Mouse (Mus musculus) yolk sac, embryonic 10.5 days (tissue): ENCODE measurements around the gene Rem1.
A peak's percentile ranks its signal among the peaks of the same experiment; 100 is the strongest.

Experiments used
- DNase-seq: peaks from one replicate; pipeline ENCODE4 v3.0.0-alpha.2; 2017; ENCODE audit warnings: low spot score

Rem1 gene

DNA sequence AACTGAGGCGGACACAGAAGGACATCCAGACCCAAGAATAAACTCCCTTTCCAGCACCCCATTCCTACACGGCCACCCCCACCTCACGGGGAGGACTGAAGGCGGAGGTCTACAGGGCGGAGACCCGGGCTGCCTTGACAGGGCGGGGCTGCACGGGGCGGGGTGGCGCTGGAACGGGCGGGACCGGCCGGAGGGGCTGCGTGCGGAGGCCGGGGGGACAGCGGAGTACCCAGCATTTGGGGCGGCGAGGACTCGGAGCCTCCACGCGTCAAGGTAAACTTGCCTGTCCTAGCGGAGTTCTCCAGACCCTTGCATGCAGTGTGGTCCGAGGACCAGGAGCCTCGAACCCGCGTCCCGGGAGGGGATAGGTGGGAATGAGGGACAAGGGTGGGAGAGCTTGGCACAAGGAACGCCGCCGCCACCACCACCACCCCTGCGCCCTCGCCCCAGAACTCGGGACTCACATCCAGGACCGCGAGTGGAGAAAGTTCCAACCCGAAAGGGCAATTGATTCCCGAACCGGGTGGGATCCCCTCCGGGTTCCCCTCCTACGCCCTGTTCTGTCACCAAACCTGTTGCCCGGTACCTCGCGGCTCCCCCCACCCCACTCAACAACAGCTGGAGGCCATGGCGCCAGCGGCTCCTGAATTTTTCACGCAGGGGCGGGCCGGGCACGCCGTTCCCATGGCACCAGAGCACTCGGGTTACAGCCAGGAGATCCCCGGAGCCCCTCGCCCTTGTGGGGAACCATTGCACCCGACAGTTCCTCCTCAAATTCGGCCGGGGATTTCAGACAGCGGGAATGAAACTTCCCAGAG, at the start of gene Rem1:
Gene Rem1, plus strand, starts transcription at position 178 of the 818 bp plus-strand sequence.
- DNase-seq = no peak

DNA sequence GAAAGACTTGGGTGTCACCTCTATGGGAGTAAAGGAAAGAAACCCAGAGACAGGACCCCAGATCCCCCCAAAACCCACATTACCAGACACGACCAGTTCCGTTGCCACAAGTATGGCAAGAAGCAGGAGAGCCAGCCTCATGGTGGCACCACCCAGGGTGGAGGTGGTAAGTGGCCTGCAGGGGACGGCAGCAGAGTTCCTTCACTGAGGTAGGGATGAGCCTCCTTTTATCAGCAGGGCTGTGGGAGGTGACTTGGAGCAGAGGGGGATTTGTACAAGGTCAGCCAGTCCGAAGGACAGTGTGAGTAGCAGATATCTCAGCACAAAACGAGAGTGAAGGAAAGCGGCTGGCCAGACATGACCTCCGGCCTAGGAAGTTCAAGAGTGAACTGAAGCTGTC, 46.6 kb upstream of the Rem1 start, which contains the start of gene Defb19:
Gene Defb19, minus strand, starts transcription at position 206 of the 400 bp plus-strand sequence.
- no peak for DNase-seq

DNA sequence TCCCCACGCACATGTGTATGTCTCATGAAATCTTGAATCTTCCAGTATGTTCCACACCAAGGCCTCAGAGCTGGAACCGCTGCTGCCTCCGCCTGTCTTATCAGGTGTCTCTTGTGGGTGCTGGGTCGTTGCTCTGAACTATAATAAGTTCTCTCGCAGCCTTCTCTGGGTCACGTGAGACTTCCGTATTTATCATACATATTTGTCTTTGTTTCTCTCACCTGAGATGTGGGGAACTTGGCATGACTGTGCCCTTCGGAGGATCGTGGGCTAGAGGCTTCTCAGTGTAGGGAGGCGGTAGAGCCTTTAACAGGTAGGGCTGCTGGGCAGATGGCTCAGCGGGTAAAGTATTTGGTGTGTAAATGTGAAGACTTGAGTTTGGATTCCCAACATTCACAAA, 46.1 kb upstream of the Rem1 start:
- no peak for DNase-seq

DNA sequence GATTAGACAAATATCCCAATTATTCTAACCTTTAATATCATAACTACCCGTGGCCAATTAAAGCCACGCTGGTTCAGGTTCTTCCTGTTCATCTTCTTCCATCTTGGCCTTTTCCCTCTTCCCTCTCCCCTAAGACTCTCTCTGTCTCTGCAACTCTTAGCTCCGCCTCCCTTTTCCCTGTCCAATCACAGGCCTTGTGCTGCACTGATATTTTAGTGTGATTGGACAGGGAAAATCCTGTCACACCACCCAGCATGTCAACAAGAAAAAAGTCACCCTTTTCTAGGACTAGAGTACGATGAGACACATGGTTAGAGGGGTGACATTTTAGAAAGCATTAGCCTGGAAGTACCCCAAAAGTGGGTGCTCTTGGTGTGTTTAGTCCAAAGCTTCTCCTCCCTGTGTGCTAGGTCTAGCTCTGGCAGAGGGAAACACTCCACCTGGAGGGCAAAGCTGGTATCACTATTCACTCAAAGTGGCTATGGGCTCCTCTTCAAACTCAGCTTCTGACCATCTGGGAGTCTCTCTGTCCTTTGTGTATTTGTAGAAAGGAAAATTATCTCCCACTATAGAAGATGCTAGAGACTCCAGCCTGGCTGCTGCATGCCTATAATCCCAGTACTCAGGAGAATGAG, 39.7 kb upstream of the Rem1 start:
- DNase-seq = no peak

DNA sequence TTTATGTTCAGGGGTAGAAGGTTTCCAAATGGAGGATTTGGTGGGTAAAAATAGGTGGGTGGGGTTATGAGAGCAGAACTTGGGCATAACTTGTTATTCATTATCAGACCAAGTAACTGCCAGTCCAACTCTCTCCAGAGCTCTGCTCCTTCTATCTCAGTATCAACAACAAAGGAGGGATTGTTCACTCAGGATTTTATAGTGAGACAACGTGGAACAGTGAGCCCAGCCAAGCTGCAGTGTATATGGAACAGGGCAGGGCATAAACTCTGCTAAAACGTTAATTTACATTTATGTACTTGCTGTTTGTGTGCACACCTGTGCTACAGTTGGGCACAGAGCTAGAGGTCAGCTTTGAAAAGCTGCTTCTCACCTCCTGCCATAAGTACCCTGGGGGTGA, 38.3 kb upstream of the Rem1 start:
- no peak for DNase-seq

DNA sequence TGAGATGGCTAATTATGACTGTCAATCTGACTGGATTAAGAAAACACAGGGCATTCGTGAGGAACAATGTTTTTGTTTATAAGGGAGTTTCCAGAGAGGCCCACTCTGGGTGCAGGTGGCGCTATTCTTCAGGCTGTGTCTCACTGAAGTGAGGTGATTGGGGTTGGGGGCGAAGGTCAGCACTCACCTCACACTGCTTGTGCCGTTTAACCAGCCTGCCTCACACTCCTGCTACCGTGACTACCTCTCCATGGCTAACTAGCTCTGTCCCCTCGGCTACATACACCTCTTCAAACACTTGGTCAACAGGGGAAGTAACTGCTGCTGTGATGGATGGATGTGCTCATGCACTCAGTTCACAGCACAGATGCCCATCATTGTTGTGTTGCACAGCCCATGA, 37.7 kb upstream of the Rem1 start:
- no peak for DNase-seq

DNA sequence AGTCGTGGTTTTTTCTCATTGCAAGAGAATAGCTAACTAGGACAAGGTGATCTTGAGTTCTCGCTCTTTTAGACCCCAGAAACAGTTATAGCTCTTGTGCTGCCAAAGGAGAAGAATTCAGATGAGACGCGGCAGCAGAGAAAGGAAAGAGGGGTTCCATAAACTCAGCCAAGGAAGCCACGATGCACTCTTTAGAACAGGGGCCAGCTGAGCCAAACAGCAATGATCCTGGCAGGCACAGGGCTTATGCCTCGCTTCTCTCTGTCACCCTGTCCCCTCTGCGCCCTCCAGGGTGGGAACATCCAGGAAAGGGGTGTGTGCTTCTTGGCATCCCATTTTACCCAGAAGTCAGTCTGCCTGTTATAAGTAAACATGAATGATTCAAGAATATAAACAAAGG, 27.5 kb upstream of the Rem1 start, which contains the start of gene Defb45:
Gene Defb45, minus strand, starts transcription at position 101 of the 400 bp plus-strand sequence.
- DNase-seq = no peak

DNA sequence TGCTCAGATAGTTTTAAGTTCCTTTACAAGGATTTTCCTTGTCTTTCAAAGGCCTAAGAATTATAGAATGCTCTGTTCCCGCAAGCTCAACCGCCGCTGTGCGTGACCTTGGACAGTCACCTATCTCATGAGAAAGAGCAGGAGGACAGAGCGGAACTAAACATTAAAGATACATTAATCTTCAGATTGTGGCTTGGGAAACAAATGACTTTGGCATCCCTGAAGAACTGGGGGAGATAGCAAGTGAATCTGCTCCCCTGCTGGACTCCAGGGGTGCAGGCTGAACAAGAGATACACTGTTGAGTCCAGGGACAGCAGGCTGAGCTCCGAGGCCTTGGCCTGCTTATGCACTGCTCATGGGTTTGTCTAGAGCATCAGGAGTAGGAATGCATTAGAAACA, 26.7 kb upstream of the Rem1 start:
- no peak for DNase-seq

DNA sequence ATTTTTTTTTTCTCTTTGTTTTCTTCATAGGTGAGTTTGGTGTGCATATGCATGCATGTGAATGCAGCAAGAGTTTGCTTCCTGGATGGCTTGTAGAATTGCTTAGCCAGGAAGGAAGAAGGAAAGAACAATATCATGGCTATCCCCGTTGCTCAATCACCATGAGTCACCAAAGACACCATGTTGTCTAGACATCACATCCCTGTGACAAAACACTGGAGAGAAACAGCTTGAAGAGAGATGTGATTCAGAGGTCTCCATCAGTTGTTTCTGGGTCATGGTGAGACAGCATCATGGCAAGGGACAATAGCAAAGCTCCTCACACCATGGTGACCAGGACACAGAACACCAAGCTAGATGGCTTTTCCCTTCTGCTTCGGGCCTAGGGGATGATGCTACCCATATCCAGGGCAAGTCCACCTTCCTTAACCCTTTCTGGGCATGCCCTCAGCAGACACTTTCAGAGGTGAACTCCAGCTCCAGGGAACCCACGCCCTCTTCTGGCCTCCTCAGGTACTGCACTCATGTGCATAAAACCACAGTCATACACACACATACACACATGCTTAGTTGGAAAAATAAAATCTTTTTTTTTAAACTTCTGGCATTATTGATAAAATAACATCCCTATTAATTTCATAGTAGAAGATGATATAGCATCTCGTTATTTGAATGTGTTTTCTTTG, 25.3 kb upstream of the Rem1 start:
- DNase-seq = no peak

DNA sequence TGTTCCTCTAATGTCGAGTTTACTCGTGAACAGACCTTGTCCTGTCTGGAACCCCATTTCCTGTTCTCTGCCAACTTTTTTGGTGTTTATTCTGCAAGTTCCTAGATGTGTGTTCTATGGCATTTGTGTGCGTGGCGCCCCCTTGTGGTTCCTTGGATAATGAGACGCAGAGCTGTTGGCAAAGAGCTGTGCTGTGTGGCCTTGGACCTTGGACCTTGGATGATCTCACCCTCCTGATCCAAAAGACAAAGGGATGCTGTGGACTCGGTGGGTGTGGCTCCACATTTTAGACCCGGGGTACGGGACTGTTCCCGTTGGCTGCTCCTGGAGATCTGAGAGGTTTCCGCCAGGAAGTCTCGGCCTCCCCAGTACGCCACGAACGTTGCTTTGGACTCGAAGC, 22.7 kb upstream of the Rem1 start, which contains the start of gene Defb36:
Gene Defb36, plus strand, starts transcription at position 271 of the 400 bp plus-strand sequence.
- DNase-seq = peak; percentile 26

DNA sequence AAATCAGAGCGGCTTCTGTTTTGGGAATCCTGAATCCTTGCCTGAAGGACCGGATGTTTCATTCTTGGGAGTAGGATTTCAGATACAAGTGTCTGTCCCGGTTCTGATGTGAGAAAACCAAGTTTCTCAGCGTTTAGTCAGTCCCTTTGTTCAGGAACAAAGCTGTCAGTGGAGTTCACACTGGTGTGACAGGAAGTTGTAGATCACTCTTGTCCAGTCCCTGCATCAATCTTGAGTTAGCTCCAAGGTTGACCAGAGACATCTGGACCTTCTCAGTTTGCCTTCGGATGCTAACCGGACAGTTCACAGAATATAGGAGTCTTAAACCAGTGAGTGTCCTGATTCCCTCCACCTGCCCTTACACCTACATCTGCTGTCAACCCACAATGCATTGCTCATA, 19.0 kb upstream of the Rem1 start:
- no peak for DNase-seq

DNA sequence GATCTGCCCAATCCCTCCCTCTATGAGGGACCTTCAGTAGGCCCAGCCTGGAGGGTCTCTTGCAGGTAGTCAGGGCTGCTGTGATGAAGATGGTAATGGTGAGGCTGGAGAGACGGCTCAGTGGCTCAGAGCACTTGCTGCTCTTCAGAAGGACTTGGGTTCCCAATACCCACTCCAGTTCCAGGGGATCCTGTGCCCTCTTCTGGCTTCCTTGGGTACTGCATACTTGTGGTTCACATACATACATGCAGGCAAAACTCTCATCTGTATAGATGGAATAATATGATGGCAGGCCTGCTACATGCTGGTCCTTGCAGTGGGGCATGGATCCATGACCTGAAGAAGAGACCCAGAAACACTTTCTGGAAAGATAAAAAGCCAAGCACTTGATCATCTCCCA, 18.0 kb upstream of the Rem1 start:
- no peak for DNase-seq

DNA sequence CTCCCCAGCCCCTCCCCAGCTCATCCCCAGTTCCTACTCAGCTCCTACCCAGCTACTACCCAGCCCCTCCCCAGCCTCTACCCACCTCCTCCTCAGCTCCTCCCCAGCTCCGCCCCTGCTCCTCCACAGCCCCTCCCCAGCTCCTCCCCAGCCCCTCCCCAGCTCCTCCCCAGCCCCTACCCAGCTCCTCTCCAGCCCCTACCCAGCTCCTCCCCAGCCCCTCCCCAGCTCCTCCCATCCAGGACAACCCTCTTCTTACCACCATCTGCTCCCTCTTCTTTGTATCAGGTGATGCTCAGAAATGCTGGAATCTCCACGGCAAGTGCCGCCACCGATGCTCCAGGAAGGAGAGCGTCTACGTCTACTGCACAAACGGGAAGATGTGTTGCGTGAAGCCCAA, 14.6 kb upstream of the Rem1 start:
- DNase-seq = peak; percentile 61

DNA sequence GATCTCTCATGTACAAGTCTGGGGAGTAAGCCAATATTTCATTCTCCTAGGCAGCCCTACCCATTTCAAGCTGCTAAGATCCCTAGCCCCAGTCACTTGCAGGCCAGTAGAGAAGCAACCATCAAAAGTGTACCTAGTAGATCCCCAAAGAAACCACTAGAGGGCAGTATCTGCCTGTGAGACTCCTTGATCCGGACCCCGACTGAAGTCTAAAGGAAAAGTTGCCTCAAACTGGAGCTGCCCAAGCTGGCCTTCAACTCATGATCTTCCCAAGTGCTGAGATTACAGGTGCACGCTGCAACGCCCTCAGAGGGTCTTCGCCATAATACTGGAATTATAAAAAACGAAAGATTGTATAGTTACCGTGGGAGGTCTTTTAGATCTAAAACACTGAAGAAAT, 11.2 kb upstream of the Rem1 start:
- DNase-seq = peak; percentile 42

DNA sequence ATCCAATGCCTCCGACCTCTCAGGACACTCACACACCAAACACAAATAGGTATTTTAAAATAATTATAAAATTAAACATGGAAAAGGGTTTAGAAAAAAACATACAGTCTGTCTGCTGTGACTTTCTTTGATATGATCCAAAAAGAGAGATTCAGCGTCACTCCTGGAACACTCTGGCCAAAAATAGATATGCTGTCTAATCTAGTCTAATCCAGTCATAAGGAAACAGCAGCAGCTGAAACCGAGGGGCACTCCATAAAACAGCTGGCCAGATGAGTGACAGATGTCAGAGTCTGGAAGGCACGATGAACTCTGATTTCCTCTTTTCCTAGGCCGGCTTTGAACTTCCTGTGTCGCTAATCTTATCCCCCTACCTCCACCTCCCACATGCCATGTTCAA, 10.3 kb upstream of the Rem1 start:
- DNase-seq = no peak

DNA sequence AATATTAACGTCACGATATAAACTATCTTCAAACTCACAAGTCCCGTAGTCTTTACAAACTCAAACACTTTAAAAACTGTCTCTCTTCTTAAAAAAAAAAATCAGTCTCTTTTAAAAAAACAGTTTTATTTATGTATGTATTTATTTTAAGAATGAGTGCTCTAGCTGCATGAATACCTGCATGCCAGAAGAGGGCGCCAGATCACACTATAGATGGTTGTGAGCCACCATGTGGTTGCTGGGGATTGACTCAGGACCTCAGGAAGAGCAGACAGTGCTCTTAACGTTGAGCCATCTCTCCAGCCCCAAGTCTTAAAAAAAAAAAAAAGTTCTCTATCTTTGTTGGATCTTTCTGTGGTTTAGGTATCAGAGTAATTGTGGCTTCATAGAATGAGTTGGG, 9.4 kb upstream of the Rem1 start:
- no peak for DNase-seq

DNA sequence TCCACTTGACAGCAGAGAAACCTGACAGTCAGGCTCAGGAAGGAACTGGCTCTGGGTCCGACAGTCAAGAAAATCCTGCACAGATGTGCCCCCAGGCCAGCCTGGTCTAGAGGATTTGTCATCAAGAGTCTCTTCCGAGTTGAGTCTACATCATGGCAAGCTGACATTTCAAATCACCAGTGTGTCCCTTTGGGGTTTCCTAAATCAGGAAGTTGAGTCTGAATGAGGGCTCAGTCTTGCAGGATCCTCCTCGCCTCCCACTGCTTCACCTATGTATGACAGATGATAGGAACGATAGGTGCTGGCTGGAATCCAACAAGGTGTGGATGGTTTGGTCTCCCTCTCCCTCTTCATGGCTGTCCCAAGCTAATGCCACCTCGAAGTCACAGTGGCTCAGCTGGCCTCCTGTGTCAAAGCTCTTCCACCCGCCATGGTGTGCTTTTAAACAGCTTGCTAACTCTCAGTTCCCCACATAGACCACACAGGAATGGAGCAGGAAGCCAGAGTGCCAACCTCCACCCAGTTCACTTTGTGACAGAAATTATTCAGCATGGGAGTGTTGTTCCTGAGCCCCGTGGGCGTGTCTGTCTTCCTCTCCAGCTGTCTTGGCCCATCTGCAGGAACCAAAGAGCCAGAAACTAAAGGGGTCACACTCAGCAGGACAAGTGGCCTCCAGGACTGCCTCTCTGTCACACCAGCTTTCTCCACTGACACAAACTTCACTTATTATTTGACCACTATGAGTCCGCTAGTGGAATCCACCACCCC, 6.2 kb upstream of the Rem1 start:
- no peak for DNase-seq

DNA sequence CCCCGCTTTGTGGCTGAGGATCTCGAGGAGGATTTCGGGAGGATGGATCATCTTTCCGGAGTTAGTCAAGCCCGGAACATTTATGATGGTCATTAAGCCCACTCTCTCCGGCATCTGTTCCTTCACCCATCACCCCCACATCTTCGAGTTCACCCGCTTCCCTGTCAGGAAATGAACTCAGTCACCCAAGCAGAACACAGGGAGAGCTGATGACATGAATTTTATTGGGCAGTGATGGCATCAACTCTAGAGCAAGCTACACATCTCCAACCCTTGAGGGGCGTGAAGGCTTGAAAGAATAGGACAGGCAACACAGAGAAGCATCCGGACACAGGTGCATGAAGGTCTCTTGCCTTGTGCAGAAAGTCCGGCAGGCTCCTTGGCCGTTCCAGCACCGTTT, 4.6 kb upstream of the Rem1 start:
- no peak for DNase-seq

DNA sequence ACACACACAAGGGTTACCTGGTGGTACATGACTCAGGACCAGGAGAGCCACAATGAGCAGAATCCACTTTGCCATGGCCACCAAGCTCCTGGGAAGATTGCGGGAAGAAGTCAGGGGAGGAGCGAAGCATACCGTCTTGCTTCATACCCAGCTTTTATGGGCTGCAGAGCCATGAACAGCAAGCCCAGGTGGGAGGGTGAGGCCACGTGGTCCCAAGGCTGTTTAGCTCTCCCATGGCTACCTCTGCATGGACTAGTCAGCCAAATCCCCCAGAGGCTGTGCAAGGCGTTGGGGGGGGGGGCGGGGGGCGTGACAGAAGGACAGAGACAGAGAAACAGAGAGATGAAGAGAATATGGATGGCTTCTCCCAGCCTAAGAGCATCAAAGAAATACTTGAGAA, 3.8 kb upstream of the Rem1 start, which contains the start of gene Defb25:
Gene Defb25, minus strand, starts transcription at position 101 of the 400 bp plus-strand sequence.
- DNase-seq = no peak

DNA sequence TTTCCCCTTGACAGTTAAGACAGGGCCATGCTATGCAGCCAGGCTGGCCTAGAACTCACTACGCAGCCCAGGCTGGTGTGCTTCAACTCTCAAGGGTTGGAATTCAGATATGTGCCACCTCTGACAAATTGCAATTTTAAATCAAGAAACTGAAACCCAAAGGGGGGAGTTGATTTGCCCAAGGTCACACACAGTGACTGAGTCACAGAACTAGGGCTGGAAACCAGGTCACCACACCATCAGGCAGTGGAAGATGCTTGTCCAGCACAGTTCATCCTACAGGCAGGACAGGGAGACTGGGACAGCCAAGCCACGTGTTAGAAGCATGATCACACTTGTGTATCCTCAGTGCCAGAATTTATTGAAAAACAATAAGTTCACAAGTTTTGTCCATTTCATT, 2.2 kb upstream of the Rem1 start:
- no peak for DNase-seq

DNA sequence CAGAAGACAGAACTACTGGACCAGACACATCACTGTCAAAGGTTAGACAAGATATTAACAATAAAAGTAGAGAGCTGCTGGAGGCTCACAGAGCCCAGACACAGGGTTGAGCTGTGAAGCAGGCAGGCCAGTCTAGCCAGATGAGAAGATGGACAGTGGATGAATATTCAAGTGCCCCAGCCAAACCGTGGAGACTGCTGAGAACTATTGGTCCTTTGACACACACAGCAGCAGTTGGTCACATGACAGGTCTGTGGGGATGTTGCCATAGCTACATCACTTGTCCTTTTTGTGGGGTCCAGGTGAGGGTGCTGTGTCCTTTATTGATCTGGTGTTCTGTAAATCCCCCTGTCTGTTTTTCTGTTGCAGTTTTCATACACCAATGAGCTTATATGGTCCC, 1.5 kb upstream of the Rem1 start:
- DNase-seq = no peak

DNA sequence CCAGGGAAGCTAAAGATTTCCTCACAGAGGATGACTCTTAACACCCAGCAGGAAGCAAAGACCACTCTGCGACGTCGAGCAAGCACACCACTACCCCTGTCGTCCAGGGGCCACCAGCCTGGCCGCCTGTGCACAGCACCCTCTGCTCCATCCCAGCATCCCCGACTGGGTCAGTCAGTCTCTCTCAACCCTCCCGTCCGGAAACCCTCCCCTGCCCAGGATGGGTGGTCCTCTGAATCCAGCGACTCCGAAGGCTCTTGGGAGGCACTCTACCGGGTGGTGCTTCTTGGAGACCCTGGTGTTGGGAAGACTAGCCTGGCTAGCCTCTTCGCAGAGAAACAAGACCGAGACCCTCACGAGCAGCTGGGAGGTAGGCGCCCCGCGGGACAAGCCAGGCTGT, 1.3 kb downstream of the Rem1 start:
- DNase-seq = no peak
